Mouse (Mus musculus): ENCODE measurements around the gene Magi1.

Gene Magi1

GRCm38 (mm10) chr6:94256982-94257830 is 26.5 kb downstream of the Magi1 start:
- no peak for DNase-seq (ENCODE audit: low spot score)

- no peak for DNase-seq (ENCODE audit: low spot score)
Observed at GRCm38 (mm10) chr6:94253943-94254342, 29.8 kb downstream of the Magi1 start.

GRCm38 (mm10) chr6:94251358-94251945 is 32.3 kb downstream of the Magi1 start:
- DNase-seq (ENCODE audit: low spot score), result no peak

GRCm38 (mm10) chr6:94249286-94249790 is 34.4 kb downstream of the Magi1 start:
- no peak for DNase-seq (ENCODE audit: low spot score)

- no peak for DNase-seq (ENCODE audit: low spot score)
Observed at GRCm38 (mm10) chr6:94241251-94241650, 42.5 kb downstream of the Magi1 start.

GRCm38 (mm10) chr6:94238643-94239042 is 45.1 kb downstream of the Magi1 start:
- DNase-seq (ENCODE audit: low spot score), result no peak

- DNase-seq (ENCODE audit: low spot score), result no peak
Observed at GRCm38 (mm10) chr6:94236899-94237298, 46.8 kb downstream of the Magi1 start.

- DNase-seq (ENCODE audit: low spot score), result no peak
Observed at GRCm38 (mm10) chr6:94232243-94232785, 51.4 kb downstream of the Magi1 start.

GRCm38 (mm10) chr6:94231831-94232230 is 51.9 kb downstream of the Magi1 start:
- no peak for DNase-seq (ENCODE audit: low spot score)

- DNase-seq (ENCODE audit: low spot score), result no peak
Observed at GRCm38 (mm10) chr6:94231367-94231766, 52.4 kb downstream of the Magi1 start.

GRCm38 (mm10) chr6:94230918-94231317 is 52.8 kb downstream of the Magi1 start:
- no peak for DNase-seq (ENCODE audit: low spot score)

- DNase-seq (ENCODE audit: low spot score), result no peak
Observed at GRCm38 (mm10) chr6:94230129-94230528, 53.6 kb downstream of the Magi1 start.

- DNase-seq (ENCODE audit: low spot score), result no peak
Observed at GRCm38 (mm10) chr6:94226262-94226661, 57.5 kb downstream of the Magi1 start.

- DNase-seq (ENCODE audit: low spot score), result no peak
Observed at GRCm38 (mm10) chr6:94225832-94226231, 57.9 kb downstream of the Magi1 start.

- DNase-seq (ENCODE audit: low spot score), result no peak
Observed at GRCm38 (mm10) chr6:94225091-94225490, 58.6 kb downstream of the Magi1 start.

GRCm38 (mm10) chr6:94222253-94222652 is 61.5 kb downstream of the Magi1 start:
- DNase-seq (ENCODE audit: low spot score), result no peak

- no peak for DNase-seq (ENCODE audit: low spot score)
Observed at GRCm38 (mm10) chr6:94221750-94222149, 62.0 kb downstream of the Magi1 start.

- DNase-seq (ENCODE audit: low spot score), result no peak
Observed at GRCm38 (mm10) chr6:94218076-94218475, 65.6 kb downstream of the Magi1 start.

- no peak for DNase-seq (ENCODE audit: low spot score)
Observed at GRCm38 (mm10) chr6:94215834-94216233, 67.9 kb downstream of the Magi1 start.

GRCm38 (mm10) chr6:94214895-94215538 is 68.7 kb downstream of the Magi1 start:
- DNase-seq (ENCODE audit: low spot score), result no peak

- DNase-seq (ENCODE audit: low spot score), result no peak
Observed at GRCm38 (mm10) chr6:94205926-94206325, 77.8 kb downstream of the Magi1 start.

- no peak for DNase-seq (ENCODE audit: low spot score)
Observed at GRCm38 (mm10) chr6:94203642-94204145, 80.0 kb downstream of the Magi1 start.

Data from T-cell, adult 2 months (primary cell).